ENCODE assay signal across 11 mouse cellular contexts in the genomic region with DNA sequence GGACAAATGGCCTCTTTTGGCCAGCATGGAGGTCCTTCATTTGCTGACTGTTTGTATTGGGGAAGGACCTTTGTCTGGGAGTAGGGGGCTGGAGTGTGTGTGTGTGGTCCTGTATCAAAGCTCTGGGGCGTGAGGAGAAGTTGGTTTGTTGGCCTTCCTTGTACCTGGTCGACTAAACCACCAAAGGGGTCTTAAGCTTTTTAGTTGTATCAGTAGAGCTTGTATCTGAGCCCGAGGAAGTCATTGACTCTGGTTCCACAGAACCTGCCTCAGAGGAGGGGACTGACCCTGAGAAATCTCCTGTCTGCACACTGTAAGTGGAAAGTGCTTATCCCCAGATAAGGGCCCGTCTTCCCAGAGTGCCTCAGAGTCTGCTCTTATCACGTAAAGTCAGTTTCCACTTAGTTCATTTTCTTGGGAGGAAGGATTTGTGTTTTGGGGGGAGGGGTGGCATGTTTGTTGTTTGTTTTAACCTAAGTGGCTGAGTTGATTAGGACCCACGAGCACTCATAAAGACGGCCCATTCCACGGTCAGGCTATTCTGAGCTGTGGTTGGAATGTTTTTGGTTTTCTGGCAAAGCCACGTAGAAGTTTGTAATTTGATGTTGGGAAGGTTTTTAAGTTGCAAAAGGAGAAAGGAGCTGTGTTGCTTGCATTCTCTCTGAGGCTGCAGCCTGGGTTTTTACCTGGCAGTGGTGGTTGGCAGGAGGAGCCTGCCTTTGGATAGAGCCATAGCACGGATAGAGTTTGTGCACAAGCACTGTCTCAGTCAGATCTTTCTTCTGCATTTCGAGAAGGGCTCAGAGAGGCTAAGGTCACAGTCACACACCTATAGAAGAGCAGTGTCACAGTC. TPM values are rescaled to one million over a fixed set of nuclear protein-coding genes. Genes with fewer than 3 reads are reported as not detected.
A peak's percentile ranks its signal among the peaks of the same experiment; 100 is the strongest.
DNase-seq lines count a peak whose midpoint lies in the region; ATAC-seq lines count a peak whose summit lies in the region.
"Had no signal": no experiment of that assay in that cellular context is flagged by ENCODE, and none has a peak within 500 bp of the region (broad histone marks: within the 10 kb centered on the region; RNA-seq: fewer than 3 reads in every experiment).

No protein-coding gene starts in this region.

- H3K9ac ChIP-seq in midbrain, embryonic 11.5 days (ENCODE audit: low read length), result no peak overlapping the region
- H3K9ac ChIP-seq in midbrain, embryonic 16.5 days (ENCODE audit: low read depth, low read length), result no peak overlapping the region
- H3K9ac ChIP-seq in liver, embryonic 16.5 days (ENCODE audit: low read depth, low read length), result peak overlapping the region; percentile 72
- H3K9ac ChIP-seq: limb, embryonic 13.5 days had no signal

- ATAC-seq in midbrain, embryonic 11.5 days (ENCODE audit: low FRiP score), result no peak
- ATAC-seq in midbrain, embryonic 16.5 days, result no peak
- ATAC-seq in liver, embryonic 16.5 days (ENCODE audit: low read depth), result peak; percentile 89

- WGBS in midbrain, embryonic 11.5 days, result 68% methylated on average over 11 of the region's 11 CpGs
- whole genome bisulfite sequencing in midbrain, embryonic 16.5 days, result 66% methylated on average over 11 of the region's 11 CpGs
- 18% methylated on average over 11 of the region's 11 CpGs for WGBS in liver, embryonic 16.5 days (ENCODE audit: insufficient replicate concordance)

- no peak overlapping the region for H3K4me3 ChIP-seq in midbrain, embryonic 11.5 days (ENCODE audit: low read depth, low read length)
- no peak overlapping the region for H3K4me3 ChIP-seq in midbrain, embryonic 16.5 days (ENCODE audit: low read depth, low read length)
- peak overlapping the region; percentile 40 for H3K4me3 ChIP-seq in liver, embryonic 16.5 days (ENCODE audit: low read depth, low read length)
- H3K4me3 ChIP-seq: limb, embryonic 13.5 days had no signal

- DNase-seq in embryo, embryonic 10 days (ENCODE audit: low spot score), result peak; percentile 39
- no peak for DNase-seq in embryo, embryonic 9.5 days (ENCODE audit: extremely low spot score)
- peak; percentile 80 for DNase-seq in midbrain, embryonic 11.5 days (ENCODE audit: low spot score, missing footprints)
- peak; percentile 52 for DNase-seq in yolk sac, embryonic 10.5 days (ENCODE audit: low spot score)
- no peak for DNase-seq in testis, postnatal 10 days (ENCODE audit: low spot score)
- no peak for DNase-seq in ovary, postnatal 36 days (ENCODE audit: low spot score)
- DNase-seq: kidney, postnatal 36 days; right cerebral cortex, postnatal 14 days had no signal

- peaks cover 7% of the 10 kb centered on the region for H3K4me1 ChIP-seq in midbrain, embryonic 11.5 days (ENCODE audit: control insufficient read depth, insufficient read depth, low read length)
- no peaks in the 10 kb centered on the region for H3K4me1 ChIP-seq in midbrain, embryonic 16.5 days (ENCODE audit: control insufficient read depth, insufficient read depth, low read length)
- peaks cover 90% of the 10 kb centered on the region for H3K4me1 ChIP-seq in liver, embryonic 16.5 days (ENCODE audit: control insufficient read depth, low read depth, low read length)

- H3K9me3 ChIP-seq in midbrain, embryonic 11.5 days (ENCODE audit: control insufficient read depth, low read length), result no peaks in the 10 kb centered on the region
- no peaks in the 10 kb centered on the region for H3K9me3 ChIP-seq in midbrain, embryonic 16.5 days (replicated peaks; ENCODE audit: control insufficient read depth, low read length, poor library complexity, severe bottlenecking)
- H3K9me3 ChIP-seq in liver, embryonic 16.5 days (replicated peaks; ENCODE audit: control insufficient read depth, low read length), result no peaks in the 10 kb centered on the region
- H3K9me3 ChIP-seq: limb, embryonic 13.5 days had no signal

- no peaks in the 10 kb centered on the region for H3K36me3 ChIP-seq in midbrain, embryonic 11.5 days (ENCODE audit: control insufficient read depth, insufficient read depth, low read length)
- no peaks in the 10 kb centered on the region for H3K36me3 ChIP-seq in midbrain, embryonic 16.5 days (ENCODE audit: control insufficient read depth, insufficient read depth, low read length)
- no peaks in the 10 kb centered on the region for H3K36me3 ChIP-seq in liver, embryonic 16.5 days (ENCODE audit: control insufficient read depth, insufficient read depth)
- H3K36me3 ChIP-seq: limb, embryonic 13.5 days had no signal

- H3K4me2 ChIP-seq in midbrain, embryonic 11.5 days, result no peak overlapping the region
- H3K4me2 ChIP-seq in midbrain, embryonic 16.5 days (ENCODE audit: low read length), result no peak overlapping the region
- peak overlapping the region; percentile 71 for H3K4me2 ChIP-seq in liver, embryonic 16.5 days (ENCODE audit: low read depth, low read length)
- H3K4me2 ChIP-seq: limb, embryonic 13.5 days had no signal

- no peaks in the 10 kb centered on the region for H3K27me3 ChIP-seq in midbrain, embryonic 11.5 days (ENCODE audit: control insufficient read depth, insufficient read depth, low read length)
- H3K27me3 ChIP-seq in midbrain, embryonic 16.5 days (ENCODE audit: control insufficient read depth, insufficient read depth, low read depth, low read length), result no peaks in the 10 kb centered on the region
- no peaks in the 10 kb centered on the region for H3K27me3 ChIP-seq in liver, embryonic 16.5 days (ENCODE audit: control insufficient read depth, insufficient read depth, low read depth, low read length)
- H3K27me3 ChIP-seq: limb, embryonic 13.5 days had no signal

- H3K27ac ChIP-seq in midbrain, embryonic 11.5 days (ENCODE audit: low read depth, low read length), result no peak overlapping the region; the same call in 1 of the 2 replicates
- no peak overlapping the region for H3K27ac ChIP-seq in midbrain, embryonic 16.5 days (ENCODE audit: low read length)
- peak overlapping the region; percentile 98 for H3K27ac ChIP-seq in liver, embryonic 16.5 days (ENCODE audit: low read length)

RNA-seq across cellular contexts. Expression of a gene that starts 24.0 kb away (rescaled TPM):
- polyA plus RNA-seq in midbrain, embryonic 11.5 days (2014; fragmentation: Nextera tagmentation; extraction: Ambion mirVana), result 6.7 and 7.4 TPM in 2 replicates
- 0.90 and 1.0 TPM in 2 replicates for polyA plus RNA-seq in midbrain, embryonic 16.5 days (2015; fragmentation: Nextera tagmentation; extraction: Ambion mirVana)
- 32.7 and 33.7 TPM in 2 replicates for polyA plus RNA-seq in liver, embryonic 16.5 days (2015; fragmentation: Nextera tagmentation; extraction: Ambion mirVana)

RNA-seq across cellular contexts. Expression of a gene that starts 55.6 kb away (rescaled TPM):
- polyA plus RNA-seq in midbrain, embryonic 11.5 days (2014; fragmentation: Nextera tagmentation; extraction: Ambion mirVana), result 156 and 171 TPM in 2 replicates
- 61.0 and 69.5 TPM in 2 replicates for polyA plus RNA-seq in midbrain, embryonic 16.5 days (2015; fragmentation: Nextera tagmentation; extraction: Ambion mirVana)
- polyA plus RNA-seq in liver, embryonic 16.5 days (2015; fragmentation: Nextera tagmentation; extraction: Ambion mirVana), result 110 and 129 TPM in 2 replicates

RNA-seq across cellular contexts. Expression of a gene that starts 55.7 kb away (rescaled TPM):
- 147 and 150 TPM in 2 replicates for polyA plus RNA-seq in midbrain, embryonic 11.5 days (2014; fragmentation: Nextera tagmentation; extraction: Ambion mirVana)
- polyA plus RNA-seq in midbrain, embryonic 16.5 days (2015; fragmentation: Nextera tagmentation; extraction: Ambion mirVana), result 68.0 and 78.3 TPM in 2 replicates
- 59.6 and 63.8 TPM in 2 replicates for polyA plus RNA-seq in liver, embryonic 16.5 days (2015; fragmentation: Nextera tagmentation; extraction: Ambion mirVana)

Comparison
In these comparisons a context has a peak if more than half of its experiments do, and no peak if none do; other contexts are left out.
1. DNase-seq: peak in embryo, embryonic 10 days (single experiment), midbrain, embryonic 11.5 days (single experiment) and yolk sac, embryonic 10.5 days (single experiment); none in embryo, embryonic 9.5 days (single experiment), testis, postnatal 10 days (single experiment) and ovary, postnatal 36 days (single experiment).